Mouse (Mus musculus): ENCODE measurements around the gene Dera.

Gene Dera

GRCm38 (mm10) chr6:137804606-137805005 is 50.3 kb downstream of the Dera start:
- ATAC-seq (ENCODE audit: insufficient number of reproducible peaks, low FRiP score, low TSS enrichment), result no peak

GRCm38 (mm10) chr6:137806342-137806741 is 52.0 kb downstream of the Dera start:
- ATAC-seq (ENCODE audit: insufficient number of reproducible peaks, low FRiP score, low TSS enrichment), result no peak

GRCm38 (mm10) chr6:137806806-137807205 is 52.5 kb downstream of the Dera start:
- no peak for ATAC-seq (ENCODE audit: insufficient number of reproducible peaks, low FRiP score, low TSS enrichment)

GRCm38 (mm10) chr6:137807296-137807695 is 53.0 kb downstream of the Dera start:
- no peak for ATAC-seq (ENCODE audit: insufficient number of reproducible peaks, low FRiP score, low TSS enrichment)

- ATAC-seq (ENCODE audit: insufficient number of reproducible peaks, low FRiP score, low TSS enrichment), result no peak
Observed at GRCm38 (mm10) chr6:137808706-137809105, 54.4 kb downstream of the Dera start.

GRCm38 (mm10) chr6:137810136-137810535 is 55.8 kb downstream of the Dera start:
- no peak for ATAC-seq (ENCODE audit: insufficient number of reproducible peaks, low FRiP score, low TSS enrichment)

- ATAC-seq (ENCODE audit: insufficient number of reproducible peaks, low FRiP score, low TSS enrichment), result no peak
Observed at GRCm38 (mm10) chr6:137814006-137814405, 59.7 kb downstream of the Dera start.

GRCm38 (mm10) chr6:137816508-137816907 is 62.2 kb downstream of the Dera start:
- no peak for ATAC-seq (ENCODE audit: insufficient number of reproducible peaks, low FRiP score, low TSS enrichment)

GRCm38 (mm10) chr6:137822550-137822949 is 68.2 kb downstream of the Dera start:
- no peak for ATAC-seq (ENCODE audit: insufficient number of reproducible peaks, low FRiP score, low TSS enrichment)

GRCm38 (mm10) chr6:137824046-137825021 is 70.0 kb downstream of the Dera start:
- no peak for ATAC-seq (ENCODE audit: insufficient number of reproducible peaks, low FRiP score, low TSS enrichment)

- peak; percentile 22; the same call in 1 of the 2 replicates for ATAC-seq (ENCODE audit: insufficient number of reproducible peaks, low FRiP score, low TSS enrichment)
Observed at GRCm38 (mm10) chr6:137825022-137825613, 70.8 kb downstream of the Dera start.

GRCm38 (mm10) chr6:137829056-137829776 is 74.9 kb downstream of the Dera start:
- ATAC-seq (ENCODE audit: insufficient number of reproducible peaks, low FRiP score, low TSS enrichment), result no peak

- ATAC-seq (ENCODE audit: insufficient number of reproducible peaks, low FRiP score, low TSS enrichment), result no peak
Observed at GRCm38 (mm10) chr6:137836799-137837198, 82.5 kb downstream of the Dera start.

- ATAC-seq (ENCODE audit: insufficient number of reproducible peaks, low FRiP score, low TSS enrichment), result no peak
Observed at GRCm38 (mm10) chr6:137843337-137843736, 89.0 kb downstream of the Dera start.

GRCm38 (mm10) chr6:137857198-137858194 is 103.2 kb downstream of the Dera start:
- no peak for ATAC-seq (ENCODE audit: insufficient number of reproducible peaks, low FRiP score, low TSS enrichment)

GRCm38 (mm10) chr6:137869903-137870580 is 115.7 kb downstream of the Dera start:
- ATAC-seq (ENCODE audit: insufficient number of reproducible peaks, low FRiP score, low TSS enrichment), result no peak

GRCm38 (mm10) chr6:137870667-137871066 is 116.3 kb downstream of the Dera start:
- no peak for ATAC-seq (ENCODE audit: insufficient number of reproducible peaks, low FRiP score, low TSS enrichment)

- peak; percentile 40; the same call in 1 of the 2 replicates for ATAC-seq (ENCODE audit: insufficient number of reproducible peaks, low FRiP score, low TSS enrichment)
Observed at GRCm38 (mm10) chr6:137872055-137872735, 117.8 kb downstream of the Dera start.

Measured in cerebellum, adult (tissue).